Mouse (Mus musculus): ENCODE results near the gene Actn4. TPM values are rescaled to one million over a fixed set of nuclear protein-coding genes. Genes with fewer than 3 reads are reported as not detected.

Actn4 gene
- 165 and 166 TPM in 2 replicates for polyA plus RNA-seq (2016; fragmentation: Nextera tagmentation; extraction: Ambion mirVana)

- Histone ChIP-seq H3K36me3 (0 out of 2 replicates have a peak, but pooled peaks cover 6% of the 10 kb centered on the region), H3K27ac (peak within 1 kb of the TSS; percentile 92), H3K4me1 (peaks cover 61% of the 10 kb centered on the region), H3K4me3 (peak within 1 kb of the TSS; percentile 98), H3K9me3 (replicated peaks) (no peaks in the 10 kb centered on the region), H3K27me3 (replicated peaks) (no peaks in the 10 kb centered on the region), H3K4me2 (peak within 1 kb of the TSS; percentile 97), H3K9ac (peak within 1 kb of the TSS; percentile 98)
- peak; percentile 90 for ATAC-seq
- WGBS (ENCODE audit: insufficient replicate concordance) = under 1% methylated on average over 76 of the region's 76 CpGs
Observed at GRCm38 (mm10) chr7:28961927-28962670, at the start of gene Actn4. Actn4 (minus strand) TSS chr7:28962340.

- no peaks in the 10 kb centered on the region for H3K9me3 ChIP-seq (replicated peaks)
- 0 out of 2 replicates have a peak, but pooled peaks cover 6% of the 10 kb centered on the region for H3K27me3 ChIP-seq (replicated peaks)
- ATAC-seq = no peak
- WGBS (ENCODE audit: insufficient replicate concordance) = 44% methylated on average over 9 of the region's 9 CpGs
- no peak overlapping the region for H3K4me2 ChIP-seq
- H3K27ac ChIP-seq = no peak overlapping the region
- peaks cover 19% of the 10 kb centered on the region for H3K4me1 ChIP-seq
- H3K4me3 ChIP-seq = no peak overlapping the region
- no peaks in the 10 kb centered on the region for H3K36me3 ChIP-seq
- no peak overlapping the region for H3K9ac ChIP-seq
Observed at GRCm38 (mm10) chr7:29008714-29009113, 46.6 kb upstream of the Actn4 start.

- H3K4me1 ChIP-seq = peaks cover 25% of the 10 kb centered on the region
- H3K4me2 ChIP-seq = no peak overlapping the region
- WGBS (ENCODE audit: insufficient replicate concordance) = 83% methylated on average over 10 of the region's 10 CpGs
- no peak overlapping the region for H3K27ac ChIP-seq
- H3K9ac ChIP-seq = no peak overlapping the region
- H3K36me3 ChIP-seq = 0 out of 2 replicates have a peak, but pooled peaks cover 3% of the 10 kb centered on the region
- H3K27me3 ChIP-seq (replicated peaks) = 0 out of 2 replicates have a peak, but pooled peaks cover 6% of the 10 kb centered on the region
- ATAC-seq = no peak
- H3K9me3 ChIP-seq (replicated peaks) = no peaks in the 10 kb centered on the region
- no peak overlapping the region for H3K4me3 ChIP-seq
Observed at GRCm38 (mm10) chr7:29008171-29008570, 46.0 kb upstream of the Actn4 start.

- Histone ChIP-seq H3K4me2 (no peak overlapping the region), H3K36me3 (0 out of 2 replicates have a peak, but pooled peaks cover 4% of the 10 kb centered on the region), H3K27me3 (replicated peaks) (0 out of 2 replicates have a peak, but pooled peaks cover 6% of the 10 kb centered on the region), H3K27ac (no peak overlapping the region), H3K9ac (no peak overlapping the region), H3K9me3 (replicated peaks) (no peaks in the 10 kb centered on the region), H3K4me1 (peaks cover 29% of the 10 kb centered on the region), H3K4me3 (no peak overlapping the region)
- no peak for ATAC-seq
- 53% methylated on average over 9 of the region's 9 CpGs for WGBS (ENCODE audit: insufficient replicate concordance)
Observed at GRCm38 (mm10) chr7:29007224-29008101, 45.3 kb upstream of the Actn4 start.

GRCm38 (mm10) chr7:29000651-29001605 is 38.8 kb upstream of the Actn4 start:
- Histone ChIP-seq H3K9me3 (replicated peaks) (no peaks in the 10 kb centered on the region), H3K4me1 (peaks cover 34% of the 10 kb centered on the region), H3K4me2 (peak overlapping the region; percentile 87), H3K27me3 (replicated peaks) (0 out of 2 replicates have a peak, but pooled peaks cover 4% of the 10 kb centered on the region), H3K27ac (peak overlapping the region; percentile 73), H3K9ac (peak overlapping the region; percentile 65), H3K4me3 (peak overlapping the region; percentile 53), H3K36me3 (peaks cover 10% of the 10 kb centered on the region)
- ATAC-seq = peak; percentile 95
- WGBS (ENCODE audit: insufficient replicate concordance) = 6% methylated on average over 43 of the region's 43 CpGs

GRCm38 (mm10) chr7:28993402-28993801 is 31.3 kb upstream of the Actn4 start:
- WGBS (ENCODE audit: insufficient replicate concordance) = 72% methylated on average over 3 of the region's 3 CpGs
- H3K27me3 ChIP-seq (replicated peaks) = no peaks in the 10 kb centered on the region
- H3K27ac ChIP-seq = no peak overlapping the region
- ATAC-seq = no peak
- H3K4me1 ChIP-seq = peaks cover 10% of the 10 kb centered on the region
- no peaks in the 10 kb centered on the region for H3K9me3 ChIP-seq (replicated peaks)
- peaks cover 27% of the 10 kb centered on the region for H3K36me3 ChIP-seq
- H3K4me2 ChIP-seq = no peak overlapping the region
- H3K4me3 ChIP-seq = no peak overlapping the region
- H3K9ac ChIP-seq = no peak overlapping the region

GRCm38 (mm10) chr7:28992997-28993396 is 30.9 kb upstream of the Actn4 start:
- ATAC-seq = no peak
- H3K4me2 ChIP-seq = no peak overlapping the region
- 84% methylated on average over 3 of the region's 3 CpGs for WGBS (ENCODE audit: insufficient replicate concordance)

GRCm38 (mm10) chr7:28991616-28992015 is 29.5 kb upstream of the Actn4 start:
- H3K4me3 ChIP-seq = no peak overlapping the region
- ATAC-seq = no peak

More at GRCm38 (mm10) chr7:28992997-28993396, 30.9 kb upstream of the Actn4 start:
- no peak overlapping the region for H3K9ac ChIP-seq
- H3K4me1 ChIP-seq = peaks cover 10% of the 10 kb centered on the region
- H3K36me3 ChIP-seq = peaks cover 31% of the 10 kb centered on the region
- H3K27me3 ChIP-seq (replicated peaks) = no peaks in the 10 kb centered on the region
- no peak overlapping the region for H3K27ac ChIP-seq
- H3K4me3 ChIP-seq = no peak overlapping the region
- H3K9me3 ChIP-seq (replicated peaks) = no peaks in the 10 kb centered on the region

GRCm38 (mm10) chr7:28990766-28991273 is 28.7 kb upstream of the Actn4 start:
- H3K9me3 ChIP-seq (replicated peaks) = no peaks in the 10 kb centered on the region
- peaks cover 10% of the 10 kb centered on the region for H3K4me1 ChIP-seq
- H3K9ac ChIP-seq = no peak overlapping the region
- peaks cover 33% of the 10 kb centered on the region for H3K36me3 ChIP-seq
- H3K27me3 ChIP-seq (replicated peaks) = no peaks in the 10 kb centered on the region
- H3K4me3 ChIP-seq = no peak overlapping the region
- 69% methylated on average over 14 of the region's 14 CpGs for WGBS (ENCODE audit: insufficient replicate concordance)
- H3K4me2 ChIP-seq = no peak overlapping the region
- H3K27ac ChIP-seq = no peak overlapping the region
- ATAC-seq = no peak

More at GRCm38 (mm10) chr7:28991616-28992015, 29.5 kb upstream of the Actn4 start:
- H3K27me3 ChIP-seq (replicated peaks) = no peaks in the 10 kb centered on the region
- H3K27ac ChIP-seq = no peak overlapping the region
- H3K9ac ChIP-seq = no peak overlapping the region
- peaks cover 37% of the 10 kb centered on the region for H3K36me3 ChIP-seq
- 76% methylated on average over 5 of the region's 5 CpGs for WGBS (ENCODE audit: insufficient replicate concordance)
- peaks cover 10% of the 10 kb centered on the region for H3K4me1 ChIP-seq
- H3K4me2 ChIP-seq = no peak overlapping the region
- no peaks in the 10 kb centered on the region for H3K9me3 ChIP-seq (replicated peaks)

GRCm38 (mm10) chr7:28985207-28985606 is 23.1 kb upstream of the Actn4 start:
- ATAC-seq = no peak
- no peak overlapping the region for H3K9ac ChIP-seq
- H3K27me3 ChIP-seq (replicated peaks) = no peaks in the 10 kb centered on the region
- 49% methylated on average over 7 of the region's 7 CpGs for WGBS (ENCODE audit: insufficient replicate concordance)
- H3K9me3 ChIP-seq (replicated peaks) = no peaks in the 10 kb centered on the region
- no peak overlapping the region for H3K4me2 ChIP-seq
- H3K4me3 ChIP-seq = no peak overlapping the region
- no peak overlapping the region for H3K27ac ChIP-seq
- H3K4me1 ChIP-seq = peaks cover 37% of the 10 kb centered on the region
- peaks cover 21% of the 10 kb centered on the region for H3K36me3 ChIP-seq

- Histone ChIP-seq H3K27ac (no peak overlapping the region), H3K9ac (no peak overlapping the region), H3K36me3 (peaks cover 27% of the 10 kb centered on the region), H3K4me1 (peaks cover 39% of the 10 kb centered on the region), H3K4me3 (no peak overlapping the region), H3K4me2 (peak overlapping the region; percentile 88; the same call in 1 of the 2 replicates), H3K27me3 (replicated peaks) (no peaks in the 10 kb centered on the region), H3K9me3 (replicated peaks) (no peaks in the 10 kb centered on the region)
- 78% methylated on average over 1 of the region's 1 CpGs for WGBS (ENCODE audit: insufficient replicate concordance)
- no peak for ATAC-seq
Observed at GRCm38 (mm10) chr7:28984452-28984851, 22.3 kb upstream of the Actn4 start.

Measured in liver, embryonic 12.5 days (tissue).